Mouse (Mus musculus) lung, adult 10 weeks (tissue): Measurements from ENCODE around the gene Rin1. TPM values are rescaled to one million over a fixed set of nuclear protein-coding genes. Genes with fewer than 3 reads are reported as not detected.

Experiments used
- polyA plus RNA-seq: library from polyadenylated mRNA; stranded (reverse); fragments of 350-450 nt; fragmentation: Illumina TruSeq; extraction: RNeasy Lipid Tissue Mini Kit (QIAGEN cat#74804); gene quantifications from one replicate; pipeline ENCODE4 v1.2.3, GENCODE M21; 2014; ENCODE audit warnings: low read depth, low replicate concordance; ENCODE audit not compliant: insufficient read depth

The Rin1 gene
- 1.4 TPM for polyA plus RNA-seq

GRCm38 (mm10) chr19:5050047-5050905 is at the start of gene Rin1:
TSS of gene Rin1 (plus strand) at chr19:5050481.

GRCm38 (mm10) chr19:5023621-5024479 is 26.4 kb upstream of the Rin1 start, which contains the start of gene Slc29a2:
TSS of gene Slc29a2 (plus strand) at chr19:5023860.

GRCm38 (mm10) chr19:5038709-5039156 is 11.5 kb upstream of the Rin1 start, which contains the start of the genes B4gat1 and AC124502.3:
TSS of gene B4gat1 (plus strand) at chr19:5038826.
TSS of gene AC124502.3 (plus strand) at chr19:5038891.

GRCm38 (mm10) chr19:5040862-5041523 is 9.3 kb upstream of the Rin1 start, which contains the start of gene Brms1:
TSS of gene Brms1 (plus strand) at chr19:5041354.

GRCm38 (mm10) chr19:5067867-5068569 is 17.7 kb downstream of the Rin1 start, which contains the start of gene Cd248:
TSS of gene Cd248 (plus strand) at chr19:5068078.

GRCm38 (mm10) chr19:5085145-5085863 is 35.0 kb downstream of the Rin1 start, which contains the start of gene Tmem151a:
TSS of gene Tmem151a (minus strand) at chr19:5085531.

GRCm38 (mm10) chr19:5087884-5088728 is 37.8 kb downstream of the Rin1 start, which contains the start of gene Yif1a:
TSS of gene Yif1a (plus strand) at chr19:5088538.

GRCm38 (mm10) chr19:5098363-5099143 is 48.3 kb downstream of the Rin1 start, which contains the start of gene Cnih2:
TSS of gene Cnih2 (minus strand) at chr19:5098521.

Other genes starting within 250 kb of the Rin1 start
- gene Gm21992, start 238.9 kb upstream of the Rin1 start, polyA plus RNA-seq, result 4.7 TPM
- 13.7 TPM for gene Rbm14, start 238.8 kb upstream of the Rin1 start, polyA plus RNA-seq
- 48.3 TPM for gene Ccs, start 211.1 kb upstream of the Rin1 start, polyA plus RNA-seq
- gene Ccdc87, start 211.1 kb upstream of the Rin1 start, polyA plus RNA-seq, result 0.45 TPM
- gene Ctsf, start 195.4 kb upstream of the Rin1 start, polyA plus RNA-seq, result 27.8 TPM
- gene Actn3, start 172.6 kb upstream of the Rin1 start, polyA plus RNA-seq, result 0.66 TPM
- 6.0 TPM for gene Zdhhc24, start 171.8 kb upstream of the Rin1 start, polyA plus RNA-seq
- 2.2 TPM for gene Bbs1, start 143.9 kb upstream of the Rin1 start, polyA plus RNA-seq
- gene Dpp3, start 122.2 kb upstream of the Rin1 start, polyA plus RNA-seq, result 28.4 TPM
- gene Peli3, start 107.4 kb upstream of the Rin1 start, polyA plus RNA-seq, result 1.2 TPM
- 50.4 TPM for gene Mrpl11, start 88.3 kb upstream of the Rin1 start, polyA plus RNA-seq
- 0.14 TPM for gene Npas4, start 60.2 kb upstream of the Rin1 start, polyA plus RNA-seq
- gene Slc29a2, start 26.6 kb upstream of the Rin1 start, polyA plus RNA-seq, result 0.84 TPM
- 24.4 TPM for gene B4gat1, start 11.7 kb upstream of the Rin1 start, polyA plus RNA-seq
- 0.81 TPM for gene AC124502.3, start 11.6 kb upstream of the Rin1 start, polyA plus RNA-seq
- 35.6 TPM for gene Brms1, start 9.1 kb upstream of the Rin1 start, polyA plus RNA-seq
- 6.0 TPM for gene Cd248, start 17.6 kb downstream of the Rin1 start, polyA plus RNA-seq
- gene Tmem151a, start 35.0 kb downstream of the Rin1 start, polyA plus RNA-seq, result 2.0 TPM
- 52.8 TPM for gene Yif1a, start 38.1 kb downstream of the Rin1 start, polyA plus RNA-seq
- gene Cnih2, start 48.0 kb downstream of the Rin1 start, polyA plus RNA-seq, result 0.18 TPM
- 117 TPM for gene Rab1b, start 56.6 kb downstream of the Rin1 start, polyA plus RNA-seq
- 12.7 TPM for gene Klc2, start 68.1 kb downstream of the Rin1 start, polyA plus RNA-seq
- gene Pacs1, start 222.6 kb downstream of the Rin1 start, polyA plus RNA-seq, result 9.4 TPM
- gene Sf3b2, start 245.0 kb downstream of the Rin1 start, polyA plus RNA-seq, result 93.1 TPM
- 0.28 TPM for gene Gal3st3, start 247.8 kb downstream of the Rin1 start, polyA plus RNA-seq